Mouse (Mus musculus) adrenal gland, postnatal 25 days (tissue): ENCODE measurements around the gene Eif4h. TPM values are rescaled to one million over a fixed set of nuclear protein-coding genes. Genes with fewer than 3 reads are reported as not detected.

Experiments used
- DNase-seq: peaks from one replicate; pipeline ENCODE4 v3.0.0; 2021; ENCODE audit warnings: mixed read lengths
- long read RNA-seq: library from polyadenylated mRNA; stranded (forward); transcript quantifications from one replicate; pipeline ENCODE4 v2.0.0, GENCODE M21; 2021
- total RNA-seq: library from RNA; stranded (reverse); gene quantifications from 2 replicates; pipeline ENCODE4 v1.2.3, GENCODE M21; 2021

The Eif4h gene
- total RNA-seq = 273 and 304 TPM in 2 replicates
- long read RNA-seq, transcript Eif4h-201 (6 exons, 2,367 nt) = major isoform, 332 of 635 reads
- long read RNA-seq, transcript Eif4h-205 (7 exons, 2,726 nt) = minor isoform, 223 of 635 reads
- long read RNA-seq, partial matches to known transcripts = 35 of 635 reads
- long read RNA-seq, other reads (novel, unspliced or antisense) = 42 of 635 reads

DNA sequence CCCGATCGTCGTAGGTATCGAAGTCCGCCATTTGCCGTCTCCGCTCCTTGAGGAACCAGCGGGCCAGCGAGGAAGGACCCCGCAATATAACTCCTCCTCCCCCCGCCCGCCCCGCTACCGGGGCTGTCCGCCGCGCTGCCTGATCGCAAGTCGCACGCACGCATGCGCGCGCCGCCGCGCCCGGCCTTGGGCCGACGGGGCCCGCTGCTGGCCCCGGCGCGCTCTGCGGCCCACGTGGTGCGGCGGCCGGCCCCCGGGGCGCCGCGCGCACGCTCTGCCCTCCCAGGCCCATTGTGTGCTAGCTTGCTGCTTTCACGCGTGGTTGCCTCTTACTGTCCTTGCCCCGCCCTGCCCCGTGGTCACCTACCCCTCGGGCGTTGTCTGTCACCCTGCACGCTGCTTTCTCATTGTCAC, at the start of gene Eif4h:
TSS of gene Eif4h (minus strand) at position 222 of the 414 bp plus-strand sequence.
- peak; percentile 98 for DNase-seq

DNA sequence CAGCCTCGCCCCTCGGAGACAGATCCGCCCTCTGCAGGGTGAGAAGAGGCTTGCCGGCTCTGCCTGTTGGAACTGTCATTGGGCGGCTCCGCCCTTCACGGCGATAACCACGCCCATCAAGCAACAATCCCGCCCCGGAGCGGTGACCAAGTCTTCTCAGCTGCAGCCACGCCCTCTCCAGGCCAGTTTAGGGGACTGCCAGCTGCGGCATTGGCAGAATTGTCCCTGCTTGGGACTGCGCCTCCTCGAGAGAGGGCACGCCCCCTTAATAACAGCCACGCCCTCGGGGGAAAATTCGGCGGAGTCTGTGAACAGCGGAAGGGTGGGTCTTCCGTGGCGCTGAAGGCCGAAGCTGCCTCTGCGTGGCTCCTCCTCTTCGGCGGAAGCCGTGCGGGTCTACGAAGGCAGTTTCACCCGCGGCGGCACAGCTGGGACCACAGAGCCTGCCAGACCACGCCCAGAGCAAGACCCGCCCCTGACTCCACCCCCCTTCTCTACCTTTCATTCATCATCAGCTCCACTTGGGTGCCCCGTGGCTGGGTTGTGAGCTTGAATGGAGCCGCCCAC, 49.5 kb upstream of the Eif4h start:
- peak; percentile 98 for DNase-seq

DNA sequence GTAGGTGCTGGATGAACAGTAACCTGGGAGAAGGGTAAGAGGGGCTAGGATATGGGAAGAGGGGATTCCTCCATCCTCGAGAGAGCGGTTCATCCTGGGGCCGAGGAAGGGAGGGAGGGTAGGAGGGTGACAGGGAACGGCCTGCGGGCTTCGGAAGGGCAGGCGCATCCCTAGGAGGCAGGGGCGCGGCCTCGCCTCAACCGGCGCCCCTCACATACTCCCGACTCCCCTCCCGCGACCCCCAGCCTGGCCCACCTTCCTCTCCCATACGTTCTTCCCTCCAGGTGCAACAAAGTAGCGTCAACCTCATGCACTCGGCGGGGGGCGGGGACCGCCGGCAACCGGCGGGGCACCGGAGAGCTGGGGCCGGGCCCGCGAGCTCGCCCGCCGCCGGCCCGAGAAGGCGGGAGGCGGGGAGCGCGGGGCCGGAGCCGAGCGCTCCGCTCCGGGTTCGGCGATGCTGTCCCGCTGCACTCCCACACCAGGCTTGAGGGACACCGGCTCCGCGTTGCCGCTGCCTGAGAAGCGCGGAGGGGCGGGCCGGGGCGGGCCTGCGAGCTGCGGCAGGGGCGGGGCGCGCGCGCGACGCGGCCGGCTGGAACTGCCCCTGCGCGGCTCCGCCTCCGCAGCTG, 48.9 kb upstream of the Eif4h start, which contains the start of gene Limk1:
TSS of gene Limk1 (minus strand) at position 513 of the 632 bp plus-strand sequence.
- no peak for DNase-seq

DNA sequence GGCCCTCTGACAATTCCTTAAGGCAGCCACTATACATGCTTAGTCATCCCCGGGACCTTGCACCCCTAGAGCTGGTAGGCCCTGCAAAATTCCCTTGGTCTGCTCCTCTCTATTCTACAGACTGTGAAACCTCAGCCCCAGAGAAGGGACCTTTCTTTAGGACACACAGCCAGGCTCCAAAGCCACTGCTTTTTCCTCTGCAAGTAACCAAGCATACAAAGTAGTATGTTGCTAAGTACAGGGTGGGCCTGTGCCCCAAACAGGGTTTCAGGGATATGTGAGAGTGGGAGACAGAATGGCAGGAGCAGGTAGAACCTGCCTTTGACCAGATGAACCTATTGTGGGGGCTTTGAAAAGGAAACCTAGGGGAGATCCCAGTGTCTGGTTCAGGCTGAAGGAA, 47.9 kb upstream of the Eif4h start:
- no peak for DNase-seq

DNA sequence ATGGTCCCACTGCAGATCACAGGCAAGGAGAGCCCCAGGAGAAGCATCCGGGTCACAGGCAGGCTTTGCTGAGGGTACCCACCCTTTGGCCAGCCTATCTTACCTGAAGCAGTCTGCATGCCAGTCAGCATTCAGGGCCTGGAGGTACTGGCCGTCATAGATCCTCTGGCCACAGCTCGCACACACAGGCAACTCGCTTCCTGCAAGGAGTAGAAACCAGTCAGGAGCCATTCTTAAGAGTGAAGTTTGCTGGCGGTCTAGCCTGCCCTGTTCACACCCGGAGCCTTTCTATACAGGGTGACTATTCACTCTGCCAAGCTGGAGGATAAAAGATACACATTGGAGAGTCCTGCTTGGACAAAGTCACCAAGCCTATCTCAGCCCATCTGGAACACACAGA, 47.3 kb upstream of the Eif4h start:
- DNase-seq = no peak

DNA sequence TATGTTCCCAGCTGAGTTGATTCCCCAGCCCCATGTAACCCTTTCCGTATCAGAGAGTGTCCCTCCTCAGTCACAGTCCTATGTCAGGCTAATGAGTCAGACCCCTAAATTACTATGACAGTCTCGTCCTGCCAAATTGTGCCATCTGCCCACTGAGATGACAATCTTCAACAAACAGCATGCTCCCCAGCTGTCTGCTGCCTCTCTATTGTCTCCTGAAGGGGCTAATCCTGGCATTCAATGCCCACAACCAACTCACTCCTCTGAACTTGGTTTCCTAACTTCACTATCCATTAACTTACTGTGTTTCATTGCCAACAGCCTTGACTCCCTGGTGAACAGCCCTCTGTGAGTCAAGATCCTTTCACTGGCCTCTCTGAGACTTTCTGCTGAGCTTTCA, 45.1 kb upstream of the Eif4h start:
- no peak for DNase-seq

DNA sequence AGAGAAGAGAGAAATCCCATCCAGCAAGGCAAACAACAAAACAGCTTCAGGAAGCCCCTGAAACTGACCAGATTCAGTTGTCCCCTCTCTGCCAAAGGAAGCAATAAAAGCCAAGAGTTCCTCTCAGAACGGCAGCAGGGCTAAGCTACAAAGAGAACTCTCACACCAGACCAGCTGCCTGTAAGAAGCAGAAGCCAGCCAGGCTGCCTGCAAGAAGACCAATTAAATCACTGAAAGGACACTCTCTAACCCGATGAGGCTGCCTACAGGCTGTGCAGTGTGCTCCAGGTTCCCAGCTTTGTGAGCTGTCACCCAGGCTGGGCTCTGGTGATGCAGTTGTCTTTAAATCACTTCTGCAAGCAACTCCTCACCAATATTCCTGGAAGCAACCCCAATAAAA, 44.5 kb upstream of the Eif4h start:
- no peak for DNase-seq

DNA sequence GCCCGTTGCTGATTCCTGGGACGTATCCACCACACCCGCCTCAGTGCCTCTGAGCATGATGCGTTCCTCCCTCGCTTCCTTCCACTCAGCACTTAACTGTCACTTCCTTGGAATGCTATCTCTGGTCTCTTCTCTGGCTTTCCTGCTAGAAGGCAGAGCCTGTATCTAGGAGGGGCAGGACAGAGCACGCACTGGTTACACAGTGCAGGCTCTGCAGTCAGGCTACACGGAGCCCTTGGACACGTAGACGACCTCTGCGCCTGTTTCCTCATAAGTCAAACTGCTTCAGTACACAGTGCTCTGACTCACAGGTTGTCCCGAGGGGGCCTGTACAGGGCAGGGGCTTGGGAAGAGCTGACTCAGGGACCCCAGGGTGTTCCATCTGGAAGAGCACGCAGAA, 40.9 kb upstream of the Eif4h start:
- DNase-seq = no peak

DNA sequence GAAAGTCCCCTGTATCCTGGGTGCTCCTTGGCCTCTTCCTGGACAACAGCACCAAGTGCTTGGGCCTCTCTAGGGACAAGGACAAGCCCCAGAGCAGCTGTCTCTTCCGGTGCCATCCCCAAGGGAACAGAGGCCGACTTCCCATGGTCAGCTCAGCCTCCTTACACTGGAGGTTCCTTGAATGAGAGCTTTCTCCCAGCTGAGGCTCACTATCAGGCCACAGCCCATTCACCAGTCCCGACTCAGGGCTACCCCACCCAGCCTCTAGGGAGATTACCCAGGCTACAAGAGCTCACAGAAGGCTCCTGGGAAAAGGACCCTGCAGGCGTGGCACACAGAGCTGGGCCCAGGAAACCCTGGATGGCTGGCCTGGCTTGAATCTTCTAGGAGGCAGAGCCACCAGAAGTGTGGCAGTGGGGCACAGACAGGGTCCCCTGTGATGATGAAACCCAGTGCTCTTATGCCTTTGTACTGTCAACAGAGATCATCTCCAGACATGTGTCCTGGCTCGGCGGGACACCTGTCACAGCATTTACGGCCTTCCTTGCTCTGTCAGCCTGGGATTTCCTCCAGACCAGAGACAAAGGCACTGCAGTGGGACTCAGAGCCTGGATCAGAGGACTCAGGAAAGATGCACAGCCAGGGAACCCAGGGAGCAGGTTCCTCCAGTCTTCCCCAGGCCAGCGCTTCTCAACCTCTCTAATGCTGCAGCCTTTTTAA, 39.7 kb upstream of the Eif4h start:
- no peak for DNase-seq

DNA sequence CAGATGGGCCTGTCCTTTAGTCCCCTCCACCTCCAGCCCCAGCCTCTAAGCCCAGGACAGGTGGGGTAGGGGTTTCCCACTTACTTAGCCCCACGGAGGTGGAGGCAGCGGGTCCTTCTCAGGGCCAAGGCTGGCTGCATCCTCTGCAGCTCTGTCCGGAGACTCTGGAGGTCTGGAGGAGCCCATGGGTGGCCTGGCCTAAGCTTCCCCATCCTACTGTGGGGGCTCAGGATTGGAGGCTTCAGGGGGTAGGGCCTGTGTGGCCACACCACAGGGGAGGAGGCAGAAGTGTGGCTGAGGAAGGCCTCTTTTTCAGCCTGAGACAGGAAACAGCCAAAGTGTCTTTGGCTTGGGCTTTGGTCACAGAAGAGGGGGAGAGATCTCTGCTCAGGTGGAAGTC, 38.7 kb upstream of the Eif4h start:
- DNase-seq = no peak

DNA sequence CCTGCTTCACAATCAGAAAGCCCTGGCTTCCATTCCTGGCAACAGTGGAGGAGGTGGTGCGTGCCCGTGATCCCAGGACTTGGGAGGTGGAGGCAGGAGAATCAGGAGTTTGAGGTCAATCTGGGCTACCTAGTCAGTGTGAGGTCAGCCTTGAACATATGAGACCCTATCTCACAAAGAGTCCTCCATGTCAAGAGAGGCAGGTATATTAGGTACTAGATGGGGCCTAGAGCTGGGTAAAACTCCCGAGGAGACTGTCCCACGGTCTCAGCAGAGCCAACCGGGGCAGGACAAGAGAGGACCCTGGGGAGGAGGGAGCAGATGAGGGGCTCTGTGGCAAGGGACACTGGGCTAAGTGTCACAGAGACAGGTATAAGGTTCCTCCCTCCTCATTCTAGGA, 38.2 kb upstream of the Eif4h start:
- no peak for DNase-seq

DNA sequence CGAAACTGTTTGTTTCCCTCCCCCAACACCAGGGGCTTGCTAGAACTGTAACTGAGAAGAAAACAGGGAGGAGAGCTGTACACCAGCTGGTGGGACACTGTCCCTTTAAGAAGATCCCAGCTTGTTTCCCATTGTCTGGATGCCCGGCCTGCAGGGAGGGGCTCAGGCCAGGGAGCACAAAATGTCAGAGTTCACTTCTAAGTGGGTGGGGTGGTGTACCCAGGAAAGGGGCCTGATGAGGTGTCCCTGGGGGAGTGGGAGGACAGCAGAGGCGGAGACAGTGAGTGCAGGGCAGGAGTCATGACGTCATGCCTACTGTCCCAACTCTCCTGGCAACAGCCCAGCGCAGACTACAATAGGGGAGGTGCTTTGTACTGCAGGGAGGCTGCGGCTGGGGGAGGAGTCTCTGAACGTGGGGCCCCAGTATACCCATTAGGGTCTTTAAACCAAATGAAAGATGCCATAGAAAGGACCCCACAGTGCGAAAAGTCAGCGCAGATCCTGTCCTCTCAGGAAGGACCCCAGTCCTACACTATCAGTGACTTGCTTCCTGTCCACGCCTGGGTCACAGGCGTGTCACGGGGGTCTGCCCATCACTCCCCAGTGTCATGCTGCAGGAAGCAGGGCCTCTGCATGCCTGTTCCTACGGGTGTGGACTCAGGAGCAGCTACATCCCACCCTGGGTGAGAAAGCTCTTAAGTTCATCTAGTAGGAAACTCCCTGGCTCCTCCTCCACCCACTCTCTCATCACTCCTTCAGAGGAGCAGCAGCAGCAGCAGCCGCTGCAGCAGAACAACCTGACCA, 36.9 kb upstream of the Eif4h start:
- DNase-seq = peak; percentile 85

DNA sequence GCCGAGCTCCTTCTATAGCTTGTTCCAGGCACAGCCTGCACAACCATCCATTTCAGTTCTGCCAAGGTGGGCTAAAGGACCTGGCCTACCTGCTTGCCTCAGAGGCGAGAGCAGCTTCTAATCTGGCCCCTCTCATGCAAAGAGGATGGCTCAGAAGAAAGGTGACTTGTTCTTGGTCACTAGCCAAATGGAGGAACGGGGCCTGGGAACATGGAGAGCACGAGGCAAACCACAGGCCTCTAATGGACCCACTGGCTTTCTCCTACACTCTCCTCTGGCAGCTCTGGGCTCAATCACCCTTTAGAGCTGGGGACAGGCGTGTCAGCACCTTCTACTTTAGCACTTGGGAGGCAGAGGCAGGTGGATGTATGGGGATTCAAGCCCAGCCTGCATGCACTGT, 35.7 kb upstream of the Eif4h start:
- no peak for DNase-seq

DNA sequence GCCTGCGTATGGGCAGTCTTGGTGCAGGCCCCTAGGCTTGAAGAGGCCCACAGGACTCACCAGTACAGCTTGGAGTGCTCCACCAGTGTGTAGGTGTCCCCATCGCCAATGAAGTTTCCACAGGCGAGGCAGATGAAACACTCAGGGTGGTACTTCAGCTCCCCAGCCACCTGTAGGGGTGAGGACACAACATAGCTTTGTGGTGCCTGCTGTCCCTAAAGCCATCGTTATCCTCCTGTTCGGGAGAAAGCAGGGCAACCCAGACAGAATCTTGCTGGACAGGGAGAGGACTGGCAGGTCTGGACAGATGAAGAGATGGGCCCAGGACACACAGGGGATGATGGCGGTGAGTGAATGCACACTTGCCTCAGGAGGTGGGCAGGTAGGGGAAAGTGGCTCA, 33.3 kb upstream of the Eif4h start:
- DNase-seq = no peak

DNA sequence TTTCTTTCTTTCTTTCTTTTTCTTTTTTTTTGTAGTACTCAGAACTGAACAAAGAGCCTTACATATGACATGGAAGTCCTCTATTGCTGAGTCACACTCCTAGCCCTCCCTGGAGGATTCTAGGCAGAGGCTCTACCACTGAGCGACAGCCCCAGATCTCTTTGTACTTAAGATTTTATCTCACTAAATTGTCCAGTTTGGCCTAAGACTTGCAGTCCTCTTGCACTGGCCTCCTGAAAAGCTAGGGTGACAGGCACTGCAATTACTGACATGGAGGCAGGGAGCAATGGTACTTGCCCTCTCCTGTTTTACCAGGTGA, 32.9 kb upstream of the Eif4h start:
- DNase-seq = no peak

DNA sequence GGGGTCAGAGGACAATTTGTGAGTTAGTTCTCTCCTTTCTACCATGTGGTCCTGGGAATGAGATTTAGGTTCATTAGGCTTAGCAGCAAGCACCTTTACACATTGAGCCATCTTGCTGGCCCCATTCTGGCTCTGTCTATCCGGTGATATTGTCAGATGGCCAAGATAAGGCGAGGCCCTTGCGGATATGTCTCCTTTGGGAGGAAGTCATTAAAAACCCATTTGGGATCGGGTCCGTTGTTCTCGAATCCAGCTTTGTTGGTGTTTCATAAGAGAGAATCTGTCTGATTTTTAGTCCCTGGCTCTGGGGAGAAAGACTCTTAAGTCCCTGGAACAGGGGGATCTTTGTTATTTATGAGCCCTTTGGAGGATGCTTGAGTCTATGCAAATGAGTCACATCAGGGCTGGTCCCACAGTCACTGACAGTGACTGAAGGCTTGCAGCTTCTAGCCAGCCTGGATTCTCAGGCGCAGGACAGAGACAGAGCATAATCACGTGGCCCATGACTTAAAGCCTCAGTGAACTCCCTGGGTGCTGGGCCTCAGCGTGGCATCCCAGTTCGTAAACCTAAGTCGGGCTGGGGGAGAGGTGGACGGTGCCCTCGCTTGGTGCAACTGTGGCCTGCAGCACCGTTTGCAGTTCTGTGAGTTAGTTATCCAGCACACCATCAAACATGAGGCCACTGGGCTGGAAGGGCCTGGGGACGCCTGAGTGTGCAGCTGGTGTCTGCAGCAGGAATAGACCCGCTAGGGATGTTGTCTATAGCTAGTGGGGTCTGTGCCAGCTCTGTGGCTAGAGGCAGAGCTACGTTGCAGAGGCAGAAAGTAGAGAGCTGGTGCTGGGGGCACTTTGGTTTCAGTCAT, 32.3 kb upstream of the Eif4h start:
- DNase-seq = no peak

DNA sequence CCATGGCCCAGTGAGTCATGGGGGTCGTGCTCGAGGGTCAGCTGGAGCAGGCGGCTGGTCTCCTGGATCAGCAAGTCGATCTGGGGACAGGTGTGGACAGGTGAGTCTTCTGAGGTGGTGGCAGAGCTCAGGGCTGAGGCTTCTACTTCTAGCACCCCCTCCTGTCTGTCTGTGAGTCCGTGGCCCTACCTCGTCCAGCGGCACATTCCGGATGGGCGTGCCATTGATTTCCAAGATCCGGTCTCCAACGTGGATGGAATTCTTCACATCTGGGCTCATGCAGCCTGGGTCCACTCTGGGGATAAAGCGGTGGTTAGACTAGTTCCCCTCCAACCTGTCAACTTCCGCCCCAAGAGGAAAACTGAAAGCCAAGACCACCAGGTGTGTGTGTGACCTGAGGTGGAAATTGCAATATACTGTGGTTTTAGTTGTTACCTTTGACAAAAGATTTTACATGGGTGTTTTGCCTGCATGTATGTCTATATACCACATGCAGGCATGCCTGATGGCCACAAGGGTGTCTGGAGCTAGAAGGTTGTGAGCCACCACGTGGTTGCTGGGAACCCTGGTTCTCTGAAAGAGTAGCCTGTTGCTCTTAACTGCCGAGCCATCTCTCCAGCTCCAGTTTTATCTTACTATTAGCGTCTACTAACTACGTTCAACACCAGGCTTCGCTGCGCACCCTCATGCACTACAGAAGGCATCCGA, 29.9 kb upstream of the Eif4h start:
- DNase-seq = no peak

DNA sequence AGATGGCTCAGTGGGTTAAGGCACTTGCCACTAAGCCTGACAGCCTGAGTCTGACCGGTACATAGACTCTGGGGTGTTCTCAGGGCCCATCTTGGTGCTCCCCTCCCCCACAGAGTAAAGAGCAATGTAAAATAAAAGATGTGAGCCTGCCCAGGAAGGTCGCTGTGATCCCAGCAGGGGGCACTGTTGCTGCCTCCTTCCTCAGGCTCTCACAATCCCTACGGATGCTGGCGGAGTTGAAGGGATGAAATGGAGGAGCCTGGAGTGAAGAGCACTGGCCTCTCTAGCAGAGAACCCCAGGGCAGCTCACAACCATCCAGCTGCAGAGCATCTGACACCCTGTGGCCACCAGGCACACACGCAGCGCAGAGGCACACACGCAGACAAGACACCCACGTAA, 29.2 kb upstream of the Eif4h start:
- peak; percentile 39 for DNase-seq

DNA sequence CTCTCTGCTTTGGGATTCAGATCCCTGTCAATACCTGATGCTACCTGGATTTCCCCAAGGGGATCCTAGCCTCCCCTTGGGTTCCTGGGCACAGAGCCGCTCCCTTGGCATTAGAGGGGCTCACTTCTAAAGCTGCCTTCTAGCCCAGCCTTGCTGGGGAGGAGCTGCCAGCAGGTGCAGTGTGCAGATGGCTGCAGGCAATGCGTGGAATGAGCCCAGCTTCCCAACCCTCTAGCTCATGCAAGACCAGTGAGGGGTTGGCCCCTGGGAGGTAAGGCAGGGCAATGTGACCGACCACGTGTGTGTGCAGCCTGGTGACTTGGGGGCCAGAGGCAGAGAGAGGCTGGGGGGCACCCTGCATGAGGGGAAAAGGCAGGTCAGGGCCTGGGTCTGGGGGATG, 17.4 kb upstream of the Eif4h start:
- no peak for DNase-seq

DNA sequence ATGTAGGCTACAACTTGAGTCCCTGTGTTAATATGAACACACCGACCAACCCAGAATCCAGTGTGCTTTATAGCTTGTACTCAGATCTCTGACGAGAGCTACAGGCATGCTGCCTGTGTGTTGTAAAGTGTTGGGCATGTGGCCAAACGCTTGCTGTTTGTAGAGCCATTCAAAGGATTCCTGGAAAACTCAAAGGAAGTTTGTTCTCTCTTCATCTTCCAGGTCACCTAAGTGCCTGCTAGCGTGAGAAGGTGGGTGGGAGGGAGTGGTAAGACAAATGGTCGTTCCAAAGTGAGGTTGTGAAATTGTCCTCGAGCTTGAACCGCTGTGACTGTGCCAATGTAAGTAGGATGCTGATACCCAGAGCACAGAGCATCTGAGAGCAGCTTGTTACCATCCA, 12.7 kb upstream of the Eif4h start:
- DNase-seq = peak; percentile 36

DNA sequence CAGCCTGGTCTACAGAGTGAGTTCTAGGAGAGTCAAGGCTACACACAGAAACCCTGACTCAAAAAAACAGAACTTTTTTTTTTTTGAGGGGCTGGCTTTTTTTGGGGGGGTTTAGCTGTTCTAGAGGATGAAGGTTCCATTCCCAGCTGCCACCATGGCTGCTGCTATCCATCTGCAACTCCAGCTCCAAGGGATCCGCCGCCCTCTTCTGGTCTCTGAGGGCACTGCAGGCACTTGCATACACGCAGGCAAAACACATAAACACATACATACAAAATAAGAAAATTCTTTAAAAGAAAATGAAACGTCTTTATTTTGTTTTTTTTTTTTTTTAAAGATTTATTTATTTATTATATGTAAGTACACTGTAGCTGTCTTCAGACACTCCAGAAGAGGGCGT, 11.6 kb upstream of the Eif4h start:
- DNase-seq = peak; percentile 64
